Mouse (Mus musculus) small intestine, adult 2 months (tissue): ENCODE data around the gene Use1.

Experiments
- CTCF ChIP-seq: fragments of 200-500 bp; IDR thresholded peaks from 2 replicates; pipeline ENCODE4 v1.5.1; 2012; ENCODE audit warnings: low read depth, mild to moderate bottlenecking, control low read depth, inconsistent platforms, low read length, moderate library complexity, mixed read lengths; ENCODE audit not compliant: insufficient replicate concordance, insufficient read length; ENCODE audit errors: extremely low read depth
- POLR2A ChIP-seq: fragments of 200-500 bp; IDR thresholded peaks from 2 replicates; pipeline ENCODE4 v1.6.1; 2012; ENCODE audit warnings: low read depth, mild to moderate bottlenecking, control low read depth, inconsistent platforms, low read length, moderate library complexity

GRCm38 (mm10) chr8:71351520-71351919, 15.1 kb upstream of the Use1 start:
- TF ChIP-seq POLR2A, result no peak
- TF ChIP-seq CTCF, result no peak
